Mouse (Mus musculus) frontal cortex, postnatal 10 days (tissue): ENCODE data around the gene 4931422A03Rik.
"Not testable (repeated sequence)": the region's sequence is repeated elsewhere in the genome, so short reads cannot be mapped to it uniquely, and the experiment has no call there.

Source experiments
- DNase-seq, 2 experiments: peaks; one replicate each; pipeline ENCODE4 v3.0.0; 2022; ENCODE audit warnings: low spot score in 2 of 2, mixed read lengths in 1 of 2

4931422A03Rik gene

DNA sequence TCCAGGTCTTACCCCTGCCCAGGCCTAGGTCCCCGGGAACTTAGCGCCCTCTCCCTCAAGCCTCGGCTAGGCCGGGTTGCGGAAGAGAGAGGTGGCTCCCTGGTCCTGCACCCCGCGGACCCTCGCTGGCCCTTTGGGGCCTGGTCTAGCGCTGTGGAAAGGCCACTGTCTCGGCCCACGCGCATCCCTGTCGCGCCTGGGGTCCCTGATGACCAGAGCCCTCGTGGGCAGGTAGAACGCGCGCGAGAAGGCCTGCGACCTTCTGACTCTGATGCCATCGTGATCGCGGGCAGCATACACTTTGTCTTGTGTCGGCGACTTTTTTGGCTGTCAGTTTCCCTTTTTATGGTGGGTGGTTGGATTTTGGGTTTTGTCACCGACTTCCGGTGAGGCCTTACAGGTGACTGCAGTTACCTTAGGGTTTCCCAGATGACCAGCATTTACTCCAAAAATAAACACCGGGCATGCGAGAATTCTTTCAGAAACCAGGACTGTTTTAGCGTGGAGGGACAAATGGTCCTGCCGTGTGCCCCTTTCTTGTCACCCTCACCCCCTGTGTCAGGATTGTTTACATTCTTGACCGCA, at the start of gene 4931422A03Rik:
TSS of gene 4931422A03Rik (minus strand) at position 223 of the 585 bp plus-strand sequence.
- DNase-seq, result no peak

DNA sequence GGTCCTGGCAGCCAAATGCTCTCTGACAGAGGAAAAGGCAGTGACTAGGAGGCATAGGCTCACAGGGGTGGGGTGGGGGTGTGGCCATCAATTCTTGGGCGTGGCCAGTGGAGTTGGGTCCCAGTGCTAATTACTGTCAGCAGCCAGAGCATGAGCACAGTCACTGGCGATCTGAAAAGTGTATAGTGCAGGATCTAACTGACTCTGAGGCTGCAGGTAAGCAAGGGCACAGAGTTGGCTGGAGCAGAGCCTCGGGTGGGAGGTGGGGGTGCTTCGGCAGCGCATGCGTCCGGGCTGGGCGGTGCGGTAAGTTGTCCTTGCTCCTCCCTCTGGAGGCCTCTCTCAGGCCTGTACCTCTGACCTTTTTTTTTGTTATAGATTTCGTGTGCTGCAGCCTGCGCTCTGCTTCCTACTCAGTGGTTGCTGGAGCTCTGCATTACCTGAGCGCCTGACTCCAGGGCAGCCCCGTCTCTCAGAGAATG, 41.6 kb upstream of the 4931422A03Rik start, which contains the start of gene Cd59b:
TSS of gene Cd59b (plus strand) at position 146 of the 482 bp plus-strand sequence.
- no peak for DNase-seq

DNA sequence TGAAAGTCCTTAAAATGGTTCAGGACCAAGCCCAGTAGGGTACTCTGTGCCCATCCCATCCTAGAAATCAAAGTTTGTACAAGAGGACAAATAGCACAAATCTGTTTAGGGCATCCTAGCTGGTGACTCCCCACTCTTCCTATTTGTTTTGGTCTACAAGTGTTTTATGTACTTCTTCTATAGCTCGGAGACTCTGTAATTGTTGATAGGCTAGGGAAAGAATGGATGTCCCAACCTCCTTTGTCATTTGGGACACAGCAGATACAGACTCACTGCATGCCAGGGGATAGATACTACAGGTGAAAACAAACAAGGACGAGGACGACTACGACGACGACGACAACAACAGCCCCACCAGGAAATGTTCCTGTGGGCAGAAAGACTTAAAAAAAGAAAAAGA, 40.3 kb upstream of the 4931422A03Rik start, which contains the start of gene Gm10799:
TSS of gene Gm10799 (minus strand) at position 101 of the 400 bp plus-strand sequence.
- not testable (repeated sequence) for DNase-seq

DNA sequence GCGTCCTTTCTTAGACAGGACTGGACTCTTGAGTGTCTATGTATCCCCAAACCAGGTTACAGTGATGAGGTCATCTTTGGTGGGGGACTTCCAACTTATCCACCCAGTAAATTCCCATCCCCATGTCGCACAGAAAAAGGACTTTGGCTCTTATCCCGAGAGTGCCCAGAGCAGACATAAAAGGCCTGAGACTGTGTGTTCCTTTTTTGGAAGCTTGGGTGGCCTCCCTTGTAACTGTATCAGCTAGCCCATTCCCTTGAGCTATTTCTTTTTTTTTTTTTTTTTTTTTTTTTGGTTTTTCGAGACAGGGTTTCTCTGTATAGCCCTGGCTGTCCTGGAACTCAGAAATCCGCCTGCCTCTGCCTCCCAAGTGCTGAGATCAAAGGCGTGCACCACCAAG, 37.4 kb upstream of the 4931422A03Rik start, which contains the start of gene Gm10912:
TSS of gene Gm10912 (plus strand) at position 301 of the 400 bp plus-strand sequence.
- DNase-seq, result not testable (repeated sequence)

DNA sequence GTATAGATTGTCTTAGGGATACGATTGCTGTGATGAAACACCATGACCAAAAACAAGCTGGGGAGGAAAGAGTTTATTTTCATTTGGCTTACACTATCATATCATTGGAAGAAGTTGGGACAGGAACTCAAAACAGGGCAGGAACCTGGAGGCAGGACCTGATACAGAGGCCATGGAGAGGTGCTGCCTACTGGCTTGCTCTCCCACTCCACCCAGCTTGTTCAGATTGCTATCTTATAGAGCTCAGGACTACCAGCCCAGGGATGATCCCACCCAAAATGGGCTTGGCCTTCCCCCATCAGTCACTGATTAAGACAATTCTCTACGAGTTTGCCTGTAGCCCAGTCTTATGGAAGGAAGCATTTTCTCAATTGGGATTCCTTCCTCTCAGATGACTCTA, 36.0 kb upstream of the 4931422A03Rik start:
- no peak for DNase-seq

DNA sequence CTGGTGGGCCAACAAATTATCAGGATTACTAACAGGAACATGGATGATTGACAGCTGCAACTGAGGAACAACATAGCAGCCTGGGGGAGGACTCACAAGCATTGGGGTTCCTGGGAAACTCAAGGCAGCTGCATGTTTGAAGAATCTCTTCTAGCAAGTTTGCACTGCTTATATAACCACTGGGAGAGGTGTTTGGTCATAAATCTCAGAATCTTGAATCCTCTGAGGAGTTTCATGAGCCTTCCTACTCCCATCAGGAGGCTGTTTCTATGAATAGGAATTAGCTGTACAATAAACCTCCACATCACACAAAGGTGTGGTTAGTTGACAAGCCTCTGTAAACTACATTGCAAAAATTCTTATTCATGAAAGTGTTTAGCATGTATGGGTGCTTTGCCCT, 34.5 kb upstream of the 4931422A03Rik start:
- no peak for DNase-seq

DNA sequence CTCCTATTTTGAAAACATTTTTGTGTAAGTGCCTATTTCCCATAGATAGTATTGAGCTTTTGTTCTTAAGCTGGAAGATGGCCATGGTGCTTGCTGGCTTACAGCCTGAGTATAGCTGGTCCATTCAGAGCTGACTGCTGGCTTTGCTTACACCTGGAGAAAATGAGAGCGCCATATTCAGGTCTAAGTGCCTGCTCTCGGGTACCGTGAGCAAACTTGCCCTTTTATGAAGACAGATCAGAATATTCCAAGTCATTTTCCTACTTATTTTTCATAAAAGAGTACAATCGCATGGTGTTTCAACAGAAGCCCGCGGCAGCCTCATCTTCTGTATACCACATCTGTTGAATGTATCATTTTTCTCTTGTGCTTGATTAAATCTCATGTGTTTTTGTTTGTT, 32.8 kb upstream of the 4931422A03Rik start:
- DNase-seq, result no peak

DNA sequence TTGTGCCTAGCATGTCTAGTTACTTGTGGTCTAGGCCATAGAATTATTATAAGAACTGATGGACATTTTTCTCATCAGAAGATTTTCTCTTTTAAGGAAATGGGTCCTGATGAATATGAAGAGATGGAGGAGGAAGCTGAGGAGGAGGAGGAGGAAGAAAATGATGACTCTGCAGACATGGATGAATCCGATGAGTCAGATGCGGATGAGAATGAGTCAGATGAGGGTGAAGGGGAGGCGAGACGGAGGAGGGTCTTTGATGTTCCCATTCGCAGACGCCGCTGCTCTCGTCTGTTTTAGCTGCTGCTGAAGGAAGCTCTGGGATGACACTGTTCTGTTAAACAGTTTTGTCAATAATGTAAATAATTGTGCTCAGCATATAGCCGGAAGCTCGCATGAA, 31.6 kb upstream of the 4931422A03Rik start:
- DNase-seq, result no peak

DNA sequence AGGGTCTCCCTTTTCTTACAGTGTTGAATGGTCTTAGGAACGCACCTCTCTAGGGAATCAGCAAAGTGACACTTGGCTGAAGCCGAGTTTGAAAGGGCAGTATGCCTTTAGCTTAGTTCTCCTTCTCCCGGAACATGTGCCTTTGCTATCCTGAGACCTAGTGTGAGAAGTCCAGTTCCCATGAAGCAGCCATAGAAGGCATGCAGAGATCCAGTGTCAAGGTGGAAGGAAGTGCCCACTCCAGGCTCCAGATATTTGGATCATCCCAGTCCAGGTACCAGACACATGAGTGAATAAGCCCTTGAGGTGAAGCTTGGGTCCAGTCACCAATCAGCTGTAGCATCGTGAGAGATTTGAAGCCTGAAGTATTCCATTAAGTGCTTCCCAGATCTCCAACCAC, 30.8 kb upstream of the 4931422A03Rik start:
- no peak for DNase-seq

DNA sequence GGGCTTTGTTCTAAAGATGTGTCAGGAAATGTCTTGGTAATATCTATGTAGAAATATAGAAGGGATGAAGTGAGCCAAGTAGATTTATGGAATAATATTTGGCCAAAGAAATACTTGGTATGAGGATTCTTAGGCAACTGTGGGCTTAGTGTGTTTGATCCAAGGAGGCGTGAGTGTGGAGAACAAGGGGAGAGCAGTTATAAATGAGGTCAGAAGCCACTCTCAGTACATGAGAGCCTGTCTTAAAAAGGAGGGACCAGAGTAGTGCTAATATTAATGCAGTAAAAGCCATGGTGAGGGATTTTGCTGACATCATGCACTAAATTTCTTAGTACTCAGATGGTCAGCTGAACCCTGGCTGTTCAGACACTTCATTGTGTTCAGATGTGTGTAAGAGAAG, 30.2 kb upstream of the 4931422A03Rik start:
- DNase-seq, result no peak

DNA sequence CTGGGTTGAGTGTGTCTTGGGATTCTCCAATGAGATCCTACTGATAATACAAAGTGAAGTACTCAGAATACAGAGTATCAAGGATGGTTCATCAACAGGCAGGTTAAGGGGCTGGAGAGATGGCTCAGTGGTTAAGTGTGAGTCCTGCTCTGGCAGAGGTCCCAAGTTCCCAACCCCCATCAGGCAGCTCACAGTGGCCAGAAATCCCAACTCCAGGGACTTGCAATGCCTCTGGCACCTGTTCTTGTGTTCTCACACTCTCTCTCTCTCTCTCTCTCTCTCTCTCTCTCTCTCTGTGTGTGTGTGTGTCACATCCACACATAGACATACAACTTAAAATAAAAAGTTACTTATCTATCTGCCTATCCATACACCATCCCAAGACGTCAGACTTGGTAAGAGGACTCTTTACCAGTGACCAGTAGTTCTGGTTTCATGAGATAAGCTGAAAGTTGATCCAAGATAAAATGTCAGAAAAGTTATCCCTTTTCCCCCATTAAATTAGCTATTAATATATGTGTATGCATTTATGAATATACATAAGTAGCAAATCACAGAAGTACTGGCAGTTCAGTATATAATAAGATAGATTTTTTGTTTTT, 16.4 kb upstream of the 4931422A03Rik start:
- DNase-seq, result no peak

DNA sequence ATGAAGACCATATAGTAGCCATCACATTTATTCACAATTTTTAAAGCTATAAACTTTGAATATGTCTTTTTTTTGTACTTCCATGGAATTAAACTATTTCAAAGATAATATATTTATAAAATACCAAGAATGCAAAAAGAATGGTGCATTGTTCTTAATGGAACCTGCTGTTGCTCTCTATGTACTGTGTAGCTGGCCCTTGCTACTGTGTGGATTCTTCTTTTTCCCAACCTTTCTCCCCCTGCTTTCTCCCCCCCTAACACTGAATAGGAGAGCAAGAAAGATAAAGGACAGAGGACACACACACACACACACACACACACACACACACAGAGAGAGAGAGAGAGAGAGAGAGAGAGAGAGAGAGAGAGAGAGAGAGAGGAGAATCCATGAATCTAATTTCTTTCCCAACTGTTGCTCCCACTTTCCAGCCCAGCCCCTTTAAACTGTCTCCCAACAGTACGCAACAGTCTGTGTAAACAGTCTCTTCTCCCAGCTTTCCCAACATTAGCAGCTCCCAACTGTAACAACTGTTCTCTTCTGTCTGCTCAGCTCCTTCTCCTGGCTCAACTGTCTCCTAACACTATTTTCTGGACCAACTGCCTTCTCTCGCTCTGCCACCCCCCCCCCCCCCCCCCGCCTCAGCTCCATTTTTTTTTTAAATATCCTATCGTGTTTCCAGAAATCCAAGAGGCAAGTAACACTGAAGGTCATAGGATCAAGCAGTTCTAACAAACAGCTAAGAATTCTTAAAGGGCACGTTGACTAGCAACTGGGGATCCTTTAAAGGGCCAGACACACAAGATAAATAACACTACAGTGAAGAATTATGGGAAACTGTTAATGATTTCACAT, 15.7 kb upstream of the 4931422A03Rik start:
- no peak for DNase-seq

DNA sequence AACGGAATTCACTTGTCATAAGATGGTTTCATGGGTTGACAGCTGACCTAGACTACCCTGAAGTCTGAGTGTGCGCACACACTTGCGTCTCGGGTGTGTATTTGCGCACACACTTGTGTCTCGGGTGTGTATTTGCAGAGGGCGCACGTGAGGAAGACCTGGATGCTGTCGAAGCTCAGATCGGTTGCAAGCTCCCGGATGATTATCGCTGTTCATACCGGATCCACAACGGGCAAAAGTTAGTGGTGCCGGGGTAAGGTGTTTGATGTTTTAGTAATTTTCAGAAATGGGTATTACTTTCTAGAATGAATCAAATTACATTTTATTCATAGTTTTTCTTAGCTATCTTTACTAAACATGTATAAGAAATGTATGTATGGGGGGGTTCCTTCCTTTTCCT, 14.6 kb upstream of the 4931422A03Rik start:
- DNase-seq, result no peak

DNA sequence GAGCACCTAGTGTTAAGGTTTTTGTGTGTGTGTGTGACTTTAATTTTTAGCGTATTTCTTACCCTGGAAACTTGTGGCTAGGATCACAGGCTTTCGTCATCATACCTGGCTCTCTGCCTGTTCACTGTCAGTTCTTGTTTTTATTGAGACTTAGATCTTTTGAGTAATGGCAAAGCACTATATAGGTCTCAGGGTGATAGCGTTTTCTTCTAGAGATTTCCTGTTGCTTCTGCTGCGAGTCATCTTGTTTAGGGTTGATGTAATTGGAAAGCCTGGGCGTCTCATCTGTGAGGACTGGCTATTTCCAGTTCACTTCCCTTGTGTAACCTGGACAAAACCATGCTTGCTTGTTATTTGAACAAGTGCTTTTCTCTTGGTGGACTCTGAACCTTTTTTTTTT, 13.5 kb upstream of the 4931422A03Rik start:
- DNase-seq, result no peak

DNA sequence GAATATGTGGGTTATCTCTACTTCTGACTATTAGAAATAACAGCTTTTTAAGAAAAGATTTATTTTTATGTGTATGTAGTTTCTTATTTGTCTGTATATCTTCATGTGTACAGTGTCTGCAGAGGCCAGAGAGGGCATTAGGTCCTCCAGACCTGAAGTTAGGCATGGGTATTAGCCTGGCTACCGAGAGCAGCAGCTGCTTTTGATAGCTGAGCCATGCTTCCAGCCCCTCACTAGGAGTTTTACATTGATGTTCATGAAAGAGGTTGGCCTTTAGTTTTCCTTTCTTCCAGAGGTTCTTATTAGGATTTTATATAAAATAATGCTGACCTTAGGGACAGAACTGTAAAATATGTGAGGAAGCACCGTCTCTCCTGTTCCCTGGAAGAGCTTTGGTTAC, 10.1 kb upstream of the 4931422A03Rik start:
- DNase-seq, result no peak

DNA sequence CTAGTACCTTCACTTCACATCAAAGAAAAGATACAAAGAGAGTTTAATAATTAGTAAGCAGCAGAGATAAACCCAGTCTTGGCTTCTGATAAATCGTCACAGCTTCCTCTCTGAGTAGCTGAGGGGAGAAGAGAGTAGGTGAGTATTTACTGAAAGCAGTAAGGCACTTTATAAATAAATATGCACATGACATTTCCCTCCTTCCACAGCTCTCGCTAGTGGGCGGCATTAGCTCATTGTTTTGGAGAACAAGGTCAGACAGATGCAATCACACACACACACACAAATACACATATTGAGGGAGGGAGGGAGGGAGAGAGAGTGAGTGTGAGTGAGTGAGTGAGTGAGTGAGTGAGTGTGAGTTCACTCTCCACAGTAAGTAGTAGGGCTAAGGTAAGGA, 8.2 kb upstream of the 4931422A03Rik start:
- DNase-seq, result no peak

DNA sequence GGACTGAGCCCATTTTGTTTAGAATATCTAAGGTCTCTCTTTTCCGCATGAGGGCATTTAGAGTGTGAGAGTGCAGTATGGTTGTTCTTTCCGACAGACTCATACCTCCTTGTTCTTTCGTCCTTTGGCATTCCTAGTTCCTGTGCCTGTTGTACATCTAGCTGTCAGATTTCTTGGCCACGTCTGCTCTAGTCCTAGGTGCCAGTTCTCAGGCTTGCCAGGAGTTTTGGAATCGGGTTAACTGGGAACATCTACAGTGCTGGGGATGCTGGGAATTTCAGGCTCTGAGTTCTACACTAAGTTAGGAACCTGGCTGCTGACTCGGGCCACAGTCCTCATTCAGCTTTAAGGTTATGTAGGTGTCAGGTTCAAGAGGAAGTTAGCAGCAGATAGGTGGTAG, 7.4 kb upstream of the 4931422A03Rik start:
- DNase-seq, result no peak

DNA sequence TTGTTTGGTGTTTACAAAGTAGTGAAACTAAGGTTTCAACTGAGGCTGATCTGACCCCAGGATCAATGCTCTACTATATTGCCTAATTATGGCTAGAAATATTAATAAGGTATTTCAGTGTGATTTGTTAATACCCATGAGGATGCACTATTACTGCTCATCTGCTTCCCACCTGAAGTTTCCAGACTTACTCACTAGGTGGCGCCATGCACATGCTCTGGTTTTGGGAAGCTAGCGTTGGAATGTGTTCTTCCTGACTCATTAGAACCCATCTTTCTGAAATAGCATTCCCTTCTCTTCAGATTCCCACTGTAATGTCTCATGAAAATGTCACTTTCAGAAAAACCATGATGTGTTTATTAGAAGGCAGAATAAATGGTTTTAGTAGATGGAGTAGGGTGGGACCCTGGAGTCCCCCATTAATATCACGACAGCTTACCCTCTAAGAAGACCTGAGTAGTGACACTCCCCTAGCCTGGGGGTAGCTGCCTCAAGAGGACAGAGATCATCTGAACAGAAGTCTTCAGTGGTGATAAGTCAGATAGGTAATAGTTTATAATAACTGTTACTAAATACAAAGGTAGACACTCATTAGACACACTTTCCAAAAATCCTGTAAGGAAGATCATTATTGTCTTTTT, 6.8 kb upstream of the 4931422A03Rik start:
- peak in 1 of 2 experiments; percentile 54 for DNase-seq

DNA sequence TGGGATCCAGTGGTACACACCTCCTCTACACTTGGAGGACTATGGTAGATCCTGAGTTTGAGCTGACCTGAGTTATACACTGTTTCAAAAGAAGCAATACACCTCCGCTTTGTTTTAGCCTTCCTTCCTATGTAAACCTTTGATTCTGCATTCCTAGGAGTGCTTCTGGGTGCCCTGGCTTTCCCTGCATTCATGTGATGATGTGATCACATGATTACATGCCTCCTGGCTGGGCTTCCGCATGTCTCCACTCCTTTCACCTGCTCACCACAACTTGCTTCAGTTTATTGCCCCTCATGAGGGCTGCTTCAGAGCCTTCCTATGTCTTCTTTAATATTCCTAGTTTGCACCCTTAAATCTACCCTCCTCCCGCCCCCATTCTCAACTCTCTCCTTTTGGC, 3.9 kb upstream of the 4931422A03Rik start:
- DNase-seq, result no peak

DNA sequence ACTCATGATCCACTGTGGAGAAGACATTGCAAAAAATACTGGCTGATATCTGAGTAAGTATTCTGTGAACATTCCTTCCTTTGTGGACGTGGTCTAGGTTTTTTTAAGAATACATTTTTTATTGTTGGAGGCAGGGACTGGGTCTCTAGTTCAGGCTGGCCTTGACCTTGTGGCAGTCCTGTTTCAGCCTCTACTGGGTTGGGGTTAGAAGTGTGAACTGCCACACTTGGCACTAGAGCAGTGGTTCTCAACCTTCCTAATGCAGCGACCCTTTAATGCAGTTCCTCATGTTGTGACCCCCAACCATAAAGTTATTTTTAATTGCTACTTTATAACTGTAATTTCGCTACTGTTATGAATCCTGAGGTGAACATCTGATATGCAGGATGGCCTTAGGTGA, 2.2 kb upstream of the 4931422A03Rik start:
- DNase-seq, result no peak

DNA sequence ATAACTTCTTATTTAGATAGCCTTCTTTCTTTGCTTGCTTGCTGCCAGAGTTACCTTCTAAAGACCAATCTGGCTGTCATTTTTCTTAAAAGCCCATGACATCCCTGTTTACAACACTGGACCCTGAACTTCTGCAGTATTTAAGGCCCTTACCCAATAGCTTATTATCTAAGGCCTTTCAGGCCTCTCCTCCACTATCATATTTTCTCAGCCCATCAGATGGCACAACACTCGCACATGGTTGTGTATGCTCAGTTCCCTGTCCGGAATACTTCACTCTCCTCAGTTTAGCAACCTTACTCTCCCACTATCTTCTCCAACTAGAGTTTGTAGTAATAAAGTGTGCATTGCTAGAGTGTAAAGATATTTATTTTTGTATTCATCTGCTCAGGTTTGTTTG, 913 bp upstream of the 4931422A03Rik start:
- no peak for DNase-seq
